Mouse (Mus musculus): ENCODE data around the gene Homer3. TPM values are rescaled to one million over a fixed set of nuclear protein-coding genes. Genes with fewer than 3 reads are reported as not detected.

Gene Homer3
- polyA plus RNA-seq, 1 experiment: 192 TPM

DNA sequence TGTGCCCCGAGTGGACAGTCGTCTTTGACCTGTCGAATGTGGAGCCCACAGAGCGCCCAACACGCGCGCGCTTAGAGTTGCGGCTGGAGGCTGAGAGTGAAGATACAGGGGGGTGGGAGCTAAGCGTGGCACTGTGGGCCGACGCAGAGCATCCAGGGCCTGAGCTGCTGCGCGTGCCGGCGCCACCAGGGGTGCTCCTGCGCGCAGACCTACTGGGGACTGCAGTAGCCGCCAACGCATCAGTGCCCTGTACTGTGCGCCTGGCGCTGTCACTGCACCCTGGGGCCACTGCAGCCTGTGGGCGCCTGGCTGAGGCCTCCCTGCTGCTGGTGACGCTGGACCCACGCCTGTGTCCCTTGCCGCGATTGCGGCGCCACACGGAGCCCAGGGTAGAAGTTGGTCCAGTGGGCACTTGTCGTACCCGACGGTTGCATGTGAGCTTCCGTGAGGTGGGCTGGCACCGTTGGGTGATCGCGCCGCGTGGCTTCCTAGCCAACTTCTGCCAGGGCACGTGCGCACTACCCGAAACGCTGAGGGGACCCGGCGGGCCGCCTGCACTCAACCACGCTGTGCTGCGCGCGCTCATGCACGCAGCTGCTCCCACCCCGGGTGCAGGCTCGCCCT is 48.2 kb downstream of the Homer3 start:
- H3K9me3 ChIP-seq: peaks cover 11% of the 10 kb centered on the region; the same call in 1 of the 2 replicates
- no peaks in the 10 kb centered on the region for H3K27me3 ChIP-seq (replicated peaks)
- TF ChIP-seq FLI1 (IDR thresholded peaks at IDR 0.05; ENCODE audit: low read length) (no peak), GATA1 (IDR thresholded peaks at IDR 0.05; ENCODE audit: borderline replicate concordance, low read length) (no peak)
- no peak overlapping the region for H3K4me3 ChIP-seq (replicated peaks)
- H3K4me1 ChIP-seq: peaks cover 34% of the 10 kb centered on the region
- H3K36me3 ChIP-seq (replicated peaks; ENCODE audit: low read length): peaks cover 65% of the 10 kb centered on the region

DNA sequence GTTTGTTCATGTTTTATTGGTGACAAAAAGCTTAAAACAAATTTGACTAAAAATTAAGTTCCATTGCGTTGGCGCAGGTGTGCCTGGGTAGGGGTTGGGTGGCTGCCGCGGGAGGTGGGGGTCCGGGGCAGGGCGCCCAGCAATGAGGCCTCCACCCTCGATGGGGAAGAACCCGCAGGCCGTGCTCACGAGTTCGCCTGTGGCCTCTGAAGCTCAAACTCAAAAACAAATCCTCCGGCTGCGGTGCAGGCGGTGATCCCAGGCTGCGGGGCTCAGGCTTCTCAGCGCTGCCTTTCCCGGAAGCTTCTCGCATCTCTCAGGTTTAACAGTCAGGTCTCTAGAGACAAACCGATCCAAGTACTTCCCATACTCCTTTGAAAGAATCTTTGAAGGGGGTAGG is 48.9 kb downstream of the Homer3 start:
- peaks cover 71% of the 10 kb centered on the region for H3K36me3 ChIP-seq (replicated peaks; ENCODE audit: low read length)
- H3K27me3 ChIP-seq (replicated peaks): no peaks in the 10 kb centered on the region
- peaks cover 34% of the 10 kb centered on the region for H3K4me1 ChIP-seq
- no peak for TF ChIP-seq GATA1 (IDR thresholded peaks at IDR 0.05; ENCODE audit: borderline replicate concordance, low read length)
- TF ChIP-seq FLI1 (IDR thresholded peaks at IDR 0.05; ENCODE audit: low read length): no peak
- peaks cover 11% of the 10 kb centered on the region; the same call in 1 of the 2 replicates for H3K9me3 ChIP-seq
- no peak overlapping the region for H3K4me3 ChIP-seq (replicated peaks)

DNA sequence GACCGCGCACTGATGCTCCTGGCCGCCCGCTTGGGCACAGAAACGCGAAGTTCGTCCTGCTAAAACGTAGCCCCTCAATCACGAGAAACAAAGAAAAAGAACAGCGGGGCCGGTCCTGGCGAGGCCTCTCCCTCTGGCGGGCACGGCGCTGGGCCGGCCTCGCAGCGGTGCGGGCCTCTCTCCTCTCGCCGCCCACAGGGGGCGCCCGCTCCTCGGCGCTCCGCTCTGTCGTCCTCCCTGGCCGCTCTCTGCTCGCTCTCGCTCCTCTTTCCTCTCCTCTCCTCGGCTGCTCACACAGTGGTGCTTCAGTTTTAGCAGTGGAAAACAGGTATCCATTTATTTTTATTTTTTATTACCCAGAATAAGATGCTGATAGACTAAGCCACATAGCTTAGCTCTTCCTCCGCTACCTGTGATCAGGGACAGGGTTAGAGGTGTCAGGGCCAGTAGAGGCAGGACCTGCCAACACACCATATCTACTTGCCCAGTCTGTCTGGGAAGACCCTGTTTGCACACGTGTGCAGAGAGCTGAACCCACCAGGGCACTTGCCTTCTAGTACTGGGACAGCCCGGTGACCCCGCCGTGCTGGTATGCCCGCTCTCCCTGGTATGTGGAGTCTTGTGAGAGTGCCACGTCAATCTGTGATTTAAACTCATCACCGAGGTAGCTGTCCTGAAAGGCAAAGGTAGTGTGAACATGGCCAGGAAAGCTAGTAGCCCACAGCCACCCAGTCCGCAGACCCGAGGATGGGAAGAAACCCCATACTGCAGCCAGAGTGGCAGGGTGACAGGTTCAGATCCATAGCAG is 49.6 kb downstream of the Homer3 start:
- H3K4me1 ChIP-seq: peaks cover 39% of the 10 kb centered on the region
- no peaks in the 10 kb centered on the region for H3K27me3 ChIP-seq (replicated peaks)
- H3K36me3 ChIP-seq (replicated peaks; ENCODE audit: low read length): peaks cover 79% of the 10 kb centered on the region
- no peak for TF ChIP-seq GATA1 (IDR thresholded peaks at IDR 0.05; ENCODE audit: borderline replicate concordance, low read length)
- no peak for TF ChIP-seq FLI1 (IDR thresholded peaks at IDR 0.05; ENCODE audit: low read length)
- no peak overlapping the region for H3K4me3 ChIP-seq (replicated peaks)
- H3K9me3 ChIP-seq: peaks cover 11% of the 10 kb centered on the region; the same call in 1 of the 2 replicates

DNA sequence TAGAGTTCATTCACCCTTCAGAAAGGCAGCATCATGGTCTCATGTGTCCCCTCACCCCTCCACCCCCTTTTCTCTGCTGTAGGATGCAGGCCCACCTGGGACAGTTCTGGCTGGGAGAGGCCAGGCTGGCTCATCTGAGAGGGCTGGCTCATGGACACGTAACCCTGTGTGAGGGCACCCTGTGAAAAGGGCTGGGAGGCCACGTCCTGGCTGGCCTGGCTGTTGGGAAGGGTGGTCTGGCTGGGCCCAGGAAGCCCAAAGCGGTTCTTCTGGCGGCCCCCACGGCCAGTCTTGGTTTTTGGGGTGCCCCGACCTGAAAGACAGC is 50.2 kb downstream of the Homer3 start:
- Histone ChIP-seq H3K36me3 (replicated peaks; ENCODE audit: low read length) (peaks cover 84% of the 10 kb centered on the region), H3K27me3 (replicated peaks) (no peaks in the 10 kb centered on the region), H3K9me3 (peaks cover 11% of the 10 kb centered on the region; the same call in 1 of the 2 replicates), H3K4me1 (peaks cover 36% of the 10 kb centered on the region), H3K4me3 (replicated peaks) (no peak overlapping the region)
- TF ChIP-seq FLI1 (IDR thresholded peaks at IDR 0.05; ENCODE audit: low read length): no peak
- no peak for TF ChIP-seq GATA1 (IDR thresholded peaks at IDR 0.05; ENCODE audit: borderline replicate concordance, low read length)

DNA sequence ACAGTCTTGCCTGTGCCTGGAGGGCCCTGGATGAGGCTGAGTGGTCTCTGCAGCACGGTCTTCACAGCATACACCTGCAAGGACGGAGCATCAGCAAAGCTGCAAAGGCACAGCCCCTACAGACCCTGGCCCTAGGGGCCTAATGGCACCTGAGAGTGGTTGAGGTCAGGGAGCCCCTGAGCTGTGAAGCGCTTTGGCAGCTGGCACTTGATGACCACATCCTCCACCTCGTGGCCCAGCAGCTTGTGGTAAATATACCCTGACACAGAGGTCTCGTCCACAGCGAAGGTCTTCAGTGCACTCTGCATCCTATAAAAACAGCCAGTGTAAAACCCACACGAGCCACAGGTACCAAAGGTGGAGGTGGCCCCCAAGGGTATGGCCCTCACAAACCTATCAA is 56.3 kb downstream of the Homer3 start:
- Histone ChIP-seq H3K36me3 (replicated peaks; ENCODE audit: low read length) (peaks cover 100% of the 10 kb centered on the region), H3K4me3 (replicated peaks) (no peak overlapping the region), H3K27me3 (replicated peaks) (no peaks in the 10 kb centered on the region)

DNA sequence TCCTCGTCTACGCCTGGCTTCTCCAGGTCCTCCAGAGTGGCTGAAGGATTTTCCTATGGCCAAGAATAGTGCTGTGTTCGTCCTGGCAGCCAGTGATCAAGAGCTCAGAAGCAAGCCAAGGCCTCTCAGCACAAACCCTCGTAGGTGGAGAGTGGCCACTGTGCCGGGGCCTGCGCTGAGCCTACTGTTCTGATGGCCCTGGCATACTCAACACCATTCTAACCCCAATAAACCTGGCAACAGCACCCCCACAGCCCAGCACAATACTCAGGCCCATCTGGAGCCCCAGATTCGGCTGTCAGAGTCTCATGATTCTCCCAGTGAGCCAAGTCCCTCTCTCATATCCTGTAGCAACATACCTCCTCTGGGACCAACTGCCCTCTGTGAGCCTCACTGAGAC is 58.0 kb downstream of the Homer3 start:
- Histone ChIP-seq H3K27me3 (replicated peaks) (no peaks in the 10 kb centered on the region), H3K36me3 (replicated peaks; ENCODE audit: low read length) (peaks cover 95% of the 10 kb centered on the region), H3K9me3 (no peaks in the 10 kb centered on the region)

More for the DNA sequence above, 56.3 kb downstream of the Homer3 start:
- Histone ChIP-seq H3K9me3 (no peaks in the 10 kb centered on the region), H3K4me1 (peaks cover 32% of the 10 kb centered on the region)
- TF ChIP-seq GATA1 (IDR thresholded peaks at IDR 0.05; ENCODE audit: borderline replicate concordance, low read length) (no peak), FLI1 (IDR thresholded peaks at IDR 0.05; ENCODE audit: low read length) (no peak)

DNA sequence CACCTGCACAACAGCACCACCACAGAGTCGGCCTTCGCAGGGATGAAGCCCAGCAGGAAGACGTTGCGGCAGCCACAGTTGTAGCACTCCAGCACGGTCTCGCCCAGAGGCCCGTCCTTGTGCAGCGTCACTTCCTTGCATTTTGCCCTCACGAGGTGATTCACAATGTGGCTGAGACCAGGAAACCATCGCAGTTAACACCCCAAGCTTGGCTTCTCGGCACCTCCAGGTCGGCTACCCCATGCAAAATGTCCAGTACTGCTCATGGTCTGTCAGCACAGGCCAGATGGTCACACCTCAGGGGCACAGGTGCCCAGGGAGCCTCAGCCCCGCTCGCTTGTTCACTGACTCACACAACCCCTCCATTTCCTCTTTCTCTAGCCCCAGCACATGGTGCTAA is 59.4 kb downstream of the Homer3 start:
- TF ChIP-seq GATA1 (IDR thresholded peaks at IDR 0.05; ENCODE audit: borderline replicate concordance, low read length) (no peak), FLI1 (IDR thresholded peaks at IDR 0.05; ENCODE audit: low read length) (no peak)
- H3K9me3 ChIP-seq: no peaks in the 10 kb centered on the region
- peaks cover 94% of the 10 kb centered on the region for H3K36me3 ChIP-seq (replicated peaks; ENCODE audit: low read length)
- H3K27me3 ChIP-seq (replicated peaks): no peaks in the 10 kb centered on the region
- peaks cover 55% of the 10 kb centered on the region for H3K4me1 ChIP-seq
- no peak overlapping the region for H3K4me3 ChIP-seq (replicated peaks)

More for the DNA sequence above, 58.0 kb downstream of the Homer3 start:
- Histone ChIP-seq H3K4me1 (peaks cover 49% of the 10 kb centered on the region), H3K4me3 (replicated peaks) (no peak overlapping the region)
- TF ChIP-seq FLI1 (IDR thresholded peaks at IDR 0.05; ENCODE audit: low read length) (no peak), GATA1 (IDR thresholded peaks at IDR 0.05; ENCODE audit: borderline replicate concordance, low read length) (no peak)

DNA sequence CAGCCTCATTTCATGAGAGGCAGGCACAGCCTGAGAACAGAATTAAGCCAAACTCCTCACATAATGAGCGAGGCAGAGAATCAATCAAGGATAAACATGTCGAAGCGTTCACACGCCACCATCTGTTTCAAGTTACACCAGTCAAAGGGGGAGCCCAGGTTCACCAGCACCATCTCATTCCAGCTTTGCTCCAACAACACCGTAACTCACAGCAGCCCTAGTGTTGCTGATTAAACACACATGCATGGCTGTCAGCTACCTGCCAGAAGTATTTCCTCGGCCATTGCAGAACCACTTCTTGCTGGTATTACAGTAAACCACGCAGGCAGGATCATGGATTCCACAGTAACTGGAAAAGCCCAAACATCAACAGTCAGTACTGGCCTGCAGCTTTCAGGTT is 60.4 kb downstream of the Homer3 start:
- Histone ChIP-seq H3K4me1 (peaks cover 61% of the 10 kb centered on the region), H3K9me3 (no peaks in the 10 kb centered on the region), H3K4me3 (replicated peaks) (no peak overlapping the region), H3K27me3 (replicated peaks) (no peaks in the 10 kb centered on the region), H3K36me3 (replicated peaks; ENCODE audit: low read length) (peaks cover 94% of the 10 kb centered on the region)
- TF ChIP-seq GATA1 (IDR thresholded peaks at IDR 0.05; ENCODE audit: borderline replicate concordance, low read length): no peak

DNA sequence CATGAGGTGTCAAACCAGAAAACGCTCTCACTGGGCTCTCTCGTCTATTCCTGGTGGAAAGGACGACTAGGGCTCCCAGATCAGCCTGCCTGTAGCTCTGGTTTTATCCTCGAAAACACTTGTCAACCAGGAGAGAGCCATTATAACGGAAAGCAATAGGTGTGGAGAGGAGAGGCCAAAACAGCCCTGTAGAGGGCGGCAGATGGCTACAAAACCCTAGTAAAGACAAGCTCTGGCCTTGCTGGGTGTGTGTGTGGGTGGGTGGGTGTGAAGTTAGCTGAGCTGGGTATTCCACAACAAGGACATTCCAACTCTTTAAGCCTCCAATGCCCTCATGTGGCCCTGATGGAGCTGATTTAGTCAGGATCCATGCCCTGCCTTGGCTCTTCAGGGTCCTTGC is 61.1 kb downstream of the Homer3 start:
- H3K4me1 ChIP-seq: peaks cover 67% of the 10 kb centered on the region
- H3K36me3 ChIP-seq (replicated peaks; ENCODE audit: low read length): peaks cover 94% of the 10 kb centered on the region
- no peak overlapping the region for H3K4me3 ChIP-seq (replicated peaks)
- H3K9me3 ChIP-seq: no peaks in the 10 kb centered on the region
- H3K27me3 ChIP-seq (replicated peaks): no peaks in the 10 kb centered on the region
- TF ChIP-seq GATA1 (IDR thresholded peaks at IDR 0.05; ENCODE audit: borderline replicate concordance, low read length): no peak
- TF ChIP-seq FLI1 (IDR thresholded peaks at IDR 0.05; ENCODE audit: low read length): no peak

Other genes with a start within 250 kb of the Homer3 start
- gene Mau2, start 240.1 kb upstream of the Homer3 start, polyA plus RNA-seq (2012; ENCODE audit: insufficient read depth, low replicate concordance): 6.5 and 11.5 TPM in 2 replicates
- gene Sugp1, start 240.0 kb upstream of the Homer3 start, polyA plus RNA-seq (2012; ENCODE audit: insufficient read depth, low replicate concordance): 38.9 and 42.3 TPM in 2 replicates
- gene Tm6sf2, start 209.9 kb upstream of the Homer3 start, polyA plus RNA-seq (2012; ENCODE audit: insufficient read depth, low replicate concordance): 0.34 TPM in 1 of 2 replicates, not detected in the other
- gene Hapln4, start 199.4 kb upstream of the Homer3 start, polyA plus RNA-seq (2012; ENCODE audit: insufficient read depth, low replicate concordance): not detected in 2 replicates
- not detected in 2 replicates for gene Ncan, start 162.0 kb upstream of the Homer3 start, polyA plus RNA-seq (2012; ENCODE audit: insufficient read depth, low replicate concordance)
- gene Nr2c2ap, start 151.5 kb upstream of the Homer3 start, polyA plus RNA-seq (2012; ENCODE audit: insufficient read depth, low replicate concordance): 14.3 TPM in 1 of 2 replicates, not detected in the other
- gene Rfxank, start 143.7 kb upstream of the Homer3 start, polyA plus RNA-seq (2012; ENCODE audit: insufficient read depth, low replicate concordance): 8.9 and 18.5 TPM in 2 replicates
- 20.7 and 53.5 TPM in 2 replicates for gene Borcs8, start 143.3 kb upstream of the Homer3 start, polyA plus RNA-seq (2012; ENCODE audit: insufficient read depth, low replicate concordance)
- gene Mef2b, start 143.1 kb upstream of the Homer3 start, polyA plus RNA-seq (2012; ENCODE audit: insufficient read depth, low replicate concordance): 1.3 and 1.9 TPM in 2 replicates
- 63.2 and 162 TPM in 2 replicates for gene Tmem161a, start 110.5 kb upstream of the Homer3 start, polyA plus RNA-seq (2012; ENCODE audit: insufficient read depth, low replicate concordance)
- 5.0 and 5.5 TPM in 2 replicates for gene Slc25a42, start 70.5 kb upstream of the Homer3 start, polyA plus RNA-seq (2012; ENCODE audit: insufficient read depth, low replicate concordance)
- gene Sugp2, start 48.6 kb upstream of the Homer3 start, polyA plus RNA-seq (2012; ENCODE audit: insufficient read depth, low replicate concordance): 29.7 and 31.6 TPM in 2 replicates
- 22.2 and 27.8 TPM in 2 replicates for gene Armc6, start 48.4 kb upstream of the Homer3 start, polyA plus RNA-seq (2012; ENCODE audit: insufficient read depth, low replicate concordance)
- 29.5 and 36.4 TPM in 2 replicates for gene Ddx49, start 19.7 kb downstream of the Homer3 start, polyA plus RNA-seq (2012; ENCODE audit: insufficient read depth, low replicate concordance)
- gene Cope, start 19.7 kb downstream of the Homer3 start, polyA plus RNA-seq (2012; ENCODE audit: insufficient read depth, low replicate concordance): 335 and 566 TPM in 2 replicates
- gene Cers1, start 32.9 kb downstream of the Homer3 start, polyA plus RNA-seq (2012; ENCODE audit: insufficient read depth, low replicate concordance): 0.55 and 1.8 TPM in 2 replicates
- 0.26 TPM in 1 of 2 replicates, not detected in the other for gene Gdf1, start 47.0 kb downstream of the Homer3 start, polyA plus RNA-seq (2012; ENCODE audit: insufficient read depth, low replicate concordance)
- 75.0 and 100 TPM in 2 replicates for gene Upf1, start 70.5 kb downstream of the Homer3 start, polyA plus RNA-seq (2012; ENCODE audit: insufficient read depth, low replicate concordance)
- gene Comp, start 90.7 kb downstream of the Homer3 start, polyA plus RNA-seq (2012; ENCODE audit: insufficient read depth, low replicate concordance): 0.27 TPM in 1 of 2 replicates, not detected in the other
- 17.9 and 34.0 TPM in 2 replicates for gene Crtc1, start 156.8 kb downstream of the Homer3 start, polyA plus RNA-seq (2012; ENCODE audit: insufficient read depth, low replicate concordance)
- 10.3 and 19.1 TPM in 2 replicates for gene Klhl26, start 194.1 kb downstream of the Homer3 start, polyA plus RNA-seq (2012; ENCODE audit: insufficient read depth, low replicate concordance)
- gene Tmem59l, start 204.5 kb downstream of the Homer3 start, polyA plus RNA-seq (2012; ENCODE audit: insufficient read depth, low replicate concordance): not detected in 2 replicates
- gene Crlf1, start 210.3 kb downstream of the Homer3 start, polyA plus RNA-seq (2012; ENCODE audit: insufficient read depth, low replicate concordance): not detected in 2 replicates
- gene Rex1bd, start 223.9 kb downstream of the Homer3 start, polyA plus RNA-seq (2012; ENCODE audit: insufficient read depth, low replicate concordance): 135 and 319 TPM in 2 replicates
- 499 and 989 TPM in 2 replicates for gene Uba52, start 228.0 kb downstream of the Homer3 start, polyA plus RNA-seq (2012; ENCODE audit: insufficient read depth, low replicate concordance)
- gene Fkbp8, start 244.9 kb downstream of the Homer3 start, polyA plus RNA-seq (2012; ENCODE audit: insufficient read depth, low replicate concordance): 3,667 and 5,102 TPM in 2 replicates
- 33.5 and 40.2 TPM in 2 replicates for gene Kxd1, start 245.1 kb downstream of the Homer3 start, polyA plus RNA-seq (2012; ENCODE audit: insufficient read depth, low replicate concordance)